Mouse (Mus musculus) heart, embryonic 12.5 days (tissue): ENCODE results near the gene Tspan31. TPM values are rescaled to one million over a fixed set of nuclear protein-coding genes. Genes with fewer than 3 reads are reported as not detected.

ENCODE experiments used
- ATAC-seq: fragments of 200-750 bp; cut with Nextera tagmentation; 2 replicates; pipeline ENCODE4 v1.8.0; 2017; ENCODE audit warnings: moderate TSS enrichment, moderate library complexity; ENCODE audit not compliant: insufficient number of reproducible peaks, low FRiP score
- H3K27ac ChIP-seq: fragments of 300-500 bp; sonication (generic); 2 replicates; pipeline ENCODE4 v1.5.1; 2016; ENCODE audit warnings: mild to moderate bottlenecking, moderate library complexity; ENCODE audit not compliant: poor library complexity, severe bottlenecking
- H3K27me3 ChIP-seq: fragments of 300-500 bp; sonication (generic); replicated peaks from 2 replicates; pipeline ENCODE4 v1.6.1; 2016; ENCODE audit warnings: mild to moderate bottlenecking, moderate library complexity
- H3K36me3 ChIP-seq: fragments of 300-500 bp; sonication (generic); 2 replicates; pipeline ENCODE4 v1.6.1; 2016; ENCODE audit warnings: mild to moderate bottlenecking, moderate library complexity
- H3K4me1 ChIP-seq: fragments of 300-500 bp; sonication (generic); replicated peaks from 2 replicates; pipeline ENCODE4 v1.6.1; 2016; ENCODE audit warnings: mild to moderate bottlenecking
- H3K4me2 ChIP-seq: fragments of 300-500 bp; sonication (generic); 2 replicates; pipeline ENCODE4 v1.6.1; 2016; ENCODE audit warnings: mild to moderate bottlenecking, moderate library complexity
- H3K4me3 ChIP-seq: fragments of 300-500 bp; sonication (generic); 2 replicates; pipeline ENCODE4 v1.5.1; 2016; ENCODE audit warnings: mild to moderate bottlenecking
- H3K9ac ChIP-seq: fragments of 300-500 bp; sonication (generic); 2 replicates; pipeline ENCODE4 v1.6.1; 2016; ENCODE audit warnings: mild to moderate bottlenecking, moderate library complexity
- H3K9me3 ChIP-seq: fragments of 300-500 bp; sonication (generic); replicated peaks from 2 replicates; pipeline ENCODE4 v1.6.1; 2016; ENCODE audit warnings: mild to moderate bottlenecking, moderate library complexity
- WGBS: fragments of 180-500 bp; shearing (Covaris S2); methylation state at CpG from one replicate; pipeline ENCODE4 v1.1.7; 2016; 5-methylcytosine and 5-hydroxymethylcytosine counted together
- polyA plus RNA-seq: library from polyadenylated mRNA; unstranded; fragments of >200 nt; fragmentation: Nextera tagmentation; extraction: Ambion mirVana; gene quantifications from 2 replicates; pipeline ENCODE4 v1.2.1, GENCODE M21; 2016

Tspan31 gene
- polyA plus RNA-seq, 1 experiment from 2014 or later: 119 TPM

DNA sequence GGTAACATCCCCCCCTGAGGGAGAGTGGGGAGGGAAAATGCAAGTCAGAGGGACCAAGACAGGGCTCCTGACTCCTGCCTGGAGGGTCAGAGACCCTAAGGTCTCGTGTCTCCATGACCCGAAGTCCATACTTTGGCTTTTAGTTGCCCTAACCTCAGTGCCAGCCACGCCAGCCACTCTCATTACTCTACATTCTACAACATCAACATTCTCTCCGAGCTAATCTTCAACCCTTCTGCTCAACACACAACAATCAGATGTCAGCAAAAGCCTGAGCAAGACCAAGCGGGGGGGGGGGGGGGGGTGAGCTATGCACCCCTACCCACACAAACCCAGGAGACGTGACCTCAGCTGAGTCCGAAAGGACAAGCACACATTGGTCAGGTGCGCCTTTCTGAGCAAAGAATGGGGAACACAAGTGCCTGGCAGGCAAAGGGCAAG is 36.7 kb downstream of the Tspan31 start:
- no peak overlapping the region for H3K27ac ChIP-seq
- ATAC-seq: no peak
- WGBS: 82% methylated on average over 8 of the region's 8 CpGs

GRCm38 (mm10) chr10:127030336-127031296 is 39.4 kb downstream of the Tspan31 start, which contains the start of gene Tsfm:
Tsfm (minus strand) TSS chr10:127030840.
- Histone ChIP-seq H3K4me1 (peaks cover 10% of the 10 kb centered on the region; the same call in 1 of the 2 replicates), H3K9ac (peak within 1 kb of the TSS; percentile 87), H3K9me3 (no peaks in the 10 kb centered on the region), H3K27ac (peak within 1 kb of the TSS; percentile 68), H3K4me3 (peak within 1 kb of the TSS; percentile 85), H3K27me3 (no peaks in the 10 kb centered on the region), H3K36me3 (peaks cover 33% of the 10 kb centered on the region), H3K4me2 (peak within 1 kb of the TSS; percentile 83)
- WGBS: 5% methylated on average over 56 of the region's 56 CpGs
- peak; percentile 87 for ATAC-seq

More for the DNA sequence above, 36.7 kb downstream of the Tspan31 start:
- Histone ChIP-seq H3K9me3 (no peaks in the 10 kb centered on the region), H3K9ac (no peak overlapping the region), H3K36me3 (peaks cover 7% of the 10 kb centered on the region), H3K4me2 (no peak overlapping the region), H3K4me3 (no peak overlapping the region), H3K27me3 (peaks cover 9% of the 10 kb centered on the region), H3K4me1 (peaks cover 10% of the 10 kb centered on the region; the same call in 1 of the 2 replicates)

GRCm38 (mm10) chr10:127018422-127018821 is 51.6 kb downstream of the Tspan31 start:
- no peaks in the 10 kb centered on the region for H3K4me1 ChIP-seq
- no peak overlapping the region for H3K4me2 ChIP-seq
- 74% methylated on average over 16 of the region's 16 CpGs for WGBS

More at GRCm38 (mm10) chr10:127018422-127018821, 51.6 kb downstream of the Tspan31 start:
- Histone ChIP-seq H3K4me3 (no peak overlapping the region), H3K27me3 (no peaks in the 10 kb centered on the region), H3K27ac (no peak overlapping the region), H3K36me3 (peaks cover 32% of the 10 kb centered on the region), H3K9me3 (no peaks in the 10 kb centered on the region), H3K9ac (no peak overlapping the region)
- ATAC-seq: no peak

Other genes with a start within 250 kb of the Tspan31 start
- 8.2 and 10.0 TPM in 2 replicates for gene Atp23, start 168.9 kb downstream of the Tspan31 start, polyA plus RNA-seq
- 54.0 and 54.6 TPM in 2 replicates for gene Ctdsp2, start 91.5 kb downstream of the Tspan31 start, polyA plus RNA-seq
- 0.19 and 0.22 TPM in 2 replicates for gene Avil, start 69.6 kb downstream of the Tspan31 start, polyA plus RNA-seq
- 99.2 and 99.4 TPM in 2 replicates for gene Tsfm, start 39.4 kb downstream of the Tspan31 start, polyA plus RNA-seq
- gene Mettl1, start 28.9 kb downstream of the Tspan31 start, polyA plus RNA-seq: 37.0 and 37.1 TPM in 2 replicates
- 0.14 and 0.18 TPM in 2 replicates for gene Eef1akmt3, start 28.8 kb downstream of the Tspan31 start, polyA plus RNA-seq
- gene Cyp27b1, start 22.0 kb downstream of the Tspan31 start, polyA plus RNA-seq: 0.18 TPM in 1 of 2 replicates, not detected in the other
- 0.10 and 0.28 TPM in 2 replicates for gene March9, start 10.1 kb downstream of the Tspan31 start, polyA plus RNA-seq
- 1,080 and 1,140 TPM in 2 replicates for gene Cdk4, start 6.7 kb downstream of the Tspan31 start, polyA plus RNA-seq
- 0.03 TPM in 1 of 2 replicates, not detected in the other for gene Agap2, start 5.0 kb upstream of the Tspan31 start, polyA plus RNA-seq
- 52.2 and 52.4 TPM in 2 replicates for gene Os9, start 50.9 kb upstream of the Tspan31 start, polyA plus RNA-seq
- gene B4galnt1, start 95.0 kb upstream of the Tspan31 start, polyA plus RNA-seq: 1.9 and 2.4 TPM in 2 replicates
- 20.2 and 21.0 TPM in 2 replicates for gene Slc26a10, start 110.4 kb upstream of the Tspan31 start, polyA plus RNA-seq
- 21.3 and 23.1 TPM in 2 replicates for gene Arhgef25, start 119.8 kb upstream of the Tspan31 start, polyA plus RNA-seq
- gene Dtx3, start 125.5 kb upstream of the Tspan31 start, polyA plus RNA-seq: 74.3 and 75.1 TPM in 2 replicates
- gene Pip4k2c, start 141.3 kb upstream of the Tspan31 start, polyA plus RNA-seq: 29.7 and 31.5 TPM in 2 replicates
- 0.37 and 0.79 TPM in 2 replicates for gene Kif5a, start 193.1 kb upstream of the Tspan31 start, polyA plus RNA-seq
- 133 and 136 TPM in 2 replicates for gene Dctn2, start 196.1 kb upstream of the Tspan31 start, polyA plus RNA-seq
- 13.6 and 14.6 TPM in 2 replicates for gene Mbd6, start 218.8 kb upstream of the Tspan31 start, polyA plus RNA-seq
- 107 and 110 TPM in 2 replicates for gene Mars, start 241.5 kb upstream of the Tspan31 start, polyA plus RNA-seq